Mouse (Mus musculus): ENCODE measurements around the gene Elk4.

DNA sequence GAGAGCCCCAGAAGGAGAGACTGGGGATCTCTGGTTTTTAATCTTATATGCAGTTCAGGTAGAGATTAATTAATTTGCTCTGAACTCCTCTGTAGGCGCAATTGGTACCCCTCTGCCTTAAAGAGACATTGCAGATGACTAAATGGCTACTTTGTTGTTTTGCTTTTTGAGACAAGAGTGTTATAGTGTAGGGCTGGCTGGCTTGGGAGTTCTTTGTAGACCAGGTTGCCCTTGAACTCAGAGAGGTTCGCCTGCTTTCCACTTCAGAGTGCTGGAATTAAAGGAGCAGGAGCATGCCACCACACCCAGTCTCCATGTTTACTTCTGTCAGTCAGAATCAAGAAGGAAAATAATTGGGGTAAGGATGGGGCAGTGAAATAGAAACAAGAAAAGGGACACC lies 4.3 kb upstream of the Elk4 start:
- TF ChIP-seq CTCF (IDR thresholded peaks at IDR 0.05; ENCODE audit: borderline replicate concordance, insufficient read depth, low read depth, low read length): no peak
- TF ChIP-seq POLR2A (IDR thresholded peaks at IDR 0.05; ENCODE audit: borderline replicate concordance, insufficient read depth, low read length): no peak

All from cerebellum, adult 2 months (tissue).